Mouse (Mus musculus): ENCODE results near the gene Kcnj10. TPM values are rescaled to one million over a fixed set of nuclear protein-coding genes. Genes with fewer than 3 reads are reported as not detected.

Gene Kcnj10
- total and polyA plus RNA-seq, 2 experiments = 0.34 to 0.37 TPM

DNA sequence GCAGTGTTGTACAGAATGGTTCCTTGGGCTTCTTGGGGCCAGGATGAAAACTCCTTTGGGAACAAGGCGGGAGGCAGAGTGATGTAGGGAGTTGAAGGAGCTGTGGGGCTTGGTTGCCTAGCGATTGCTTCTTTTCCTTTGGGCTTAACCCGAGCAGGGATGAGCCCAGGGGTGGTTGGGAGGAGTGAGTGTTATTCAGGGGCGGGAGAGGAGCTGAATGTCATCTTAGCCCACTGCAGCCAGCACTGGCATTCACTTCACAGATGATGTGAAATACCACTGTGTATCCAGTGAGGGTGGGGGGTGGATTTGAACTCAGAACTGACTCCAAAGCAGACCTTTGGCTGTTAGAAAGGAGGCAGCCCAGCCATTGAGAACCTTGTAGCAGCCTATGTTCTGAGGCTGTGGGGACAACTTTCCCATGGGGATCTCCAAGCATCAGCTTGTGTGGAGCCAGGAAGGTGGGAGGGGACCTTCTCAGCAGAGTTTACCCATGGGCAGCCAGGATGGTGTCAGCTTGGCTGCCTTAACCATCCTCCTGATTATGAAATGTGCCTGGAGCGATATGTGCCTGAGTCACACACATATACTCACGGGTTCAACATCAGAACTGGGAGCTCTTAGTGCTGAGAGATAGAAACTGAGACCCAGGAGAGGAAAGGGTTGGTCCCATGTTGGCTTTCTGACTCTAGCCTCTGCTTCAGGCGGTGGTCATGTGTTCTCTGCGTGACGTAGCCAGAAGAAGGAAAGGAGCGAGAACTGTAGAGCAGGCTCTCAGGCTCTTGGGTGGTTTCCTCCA is 27.2 kb upstream of the Kcnj10 start:
- no peak overlapping the region for H3K27ac ChIP-seq (replicated peaks; ENCODE audit: insufficient read depth, low read depth, low read length)
- H3K36me3 ChIP-seq (ENCODE audit: control insufficient read depth, insufficient read depth, low read length) = no peaks in the 10 kb centered on the region
- no peaks in the 10 kb centered on the region for H3K27me3 ChIP-seq (ENCODE audit: control insufficient read depth, insufficient read depth, low read length)
- H3K4me3 ChIP-seq (ENCODE audit: insufficient read depth, low read depth, low read length) = no peak overlapping the region
- H3K9ac ChIP-seq (ENCODE audit: low read depth, low read length) = no peak overlapping the region
- 75% methylated on average over 10 of the region's 10 CpGs for WGBS
- H3K4me1 ChIP-seq (ENCODE audit: control insufficient read depth, insufficient read depth, low read length) = peaks cover 13% of the 10 kb centered on the region
- no peak for TF ChIP-seq POLR2A (IDR thresholded peaks at IDR 0.05; ENCODE audit: extremely low read depth, insufficient read depth, low read length)
- no peak for TF ChIP-seq CTCF (IDR thresholded peaks at IDR 0.05; ENCODE audit: low read depth, low read length)
- H3K79me2 ChIP-seq (ENCODE audit: control insufficient read depth, insufficient read depth, low read length) = peaks cover 7% of the 10 kb centered on the region; the same call in 1 of the 2 replicates
- DNase-seq (ENCODE audit: extremely low read depth, low read depth, low spot score) = no peak

- Histone ChIP-seq H3K9ac (ENCODE audit: low read depth, low read length) (no peak overlapping the region), H3K4me3 (ENCODE audit: insufficient read depth, low read depth, low read length) (no peak overlapping the region), H3K79me2 (ENCODE audit: control insufficient read depth, insufficient read depth, low read length) (peaks cover 7% of the 10 kb centered on the region; the same call in 1 of the 2 replicates), H3K27ac (replicated peaks; ENCODE audit: insufficient read depth, low read depth, low read length) (no peak overlapping the region), H3K27me3 (ENCODE audit: control insufficient read depth, insufficient read depth, low read length) (no peaks in the 10 kb centered on the region), H3K4me1 (ENCODE audit: control insufficient read depth, insufficient read depth, low read length) (peaks cover 12% of the 10 kb centered on the region), H3K36me3 (ENCODE audit: control insufficient read depth, insufficient read depth, low read length) (no peaks in the 10 kb centered on the region)
- 98% methylated on average over 3 of the region's 3 CpGs for WGBS
- TF ChIP-seq CTCF (IDR thresholded peaks at IDR 0.05; ENCODE audit: low read depth, low read length) (no peak), POLR2A (IDR thresholded peaks at IDR 0.05; ENCODE audit: extremely low read depth, insufficient read depth, low read length) (no peak)
- no peak for DNase-seq (ENCODE audit: extremely low read depth, low read depth, low spot score)
These were observed 26.1 kb upstream of the Kcnj10 start for GRCm38 (mm10) chr1:172314911-172315310.

DNA sequence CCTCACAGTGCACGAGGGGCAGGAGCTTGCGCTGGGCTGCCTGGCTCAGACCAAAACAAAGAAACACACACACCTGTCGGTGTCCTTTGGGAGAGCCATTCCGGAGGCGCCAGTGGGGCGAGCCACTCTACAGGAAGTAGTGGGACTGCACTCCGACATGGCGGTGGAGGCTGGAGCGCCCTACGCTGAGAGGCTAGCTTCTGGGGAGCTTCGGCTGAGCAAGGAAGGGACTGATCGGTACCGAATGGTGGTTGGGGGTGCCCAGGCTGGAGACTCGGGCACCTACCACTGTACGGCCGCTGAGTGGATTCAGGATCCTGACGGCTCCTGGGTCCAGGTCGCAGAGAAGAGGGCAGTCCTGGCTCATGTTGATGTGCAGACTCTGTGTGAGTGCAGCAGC is 23.6 kb upstream of the Kcnj10 start:
- Histone ChIP-seq H3K27me3 (ENCODE audit: control insufficient read depth, insufficient read depth, low read length) (no peaks in the 10 kb centered on the region), H3K9ac (ENCODE audit: low read depth, low read length) (no peak overlapping the region), H3K79me2 (ENCODE audit: control insufficient read depth, insufficient read depth, low read length) (peaks cover 7% of the 10 kb centered on the region; the same call in 1 of the 2 replicates), H3K27ac (replicated peaks; ENCODE audit: insufficient read depth, low read depth, low read length) (no peak overlapping the region), H3K4me3 (ENCODE audit: insufficient read depth, low read depth, low read length) (no peak overlapping the region), H3K36me3 (ENCODE audit: control insufficient read depth, insufficient read depth, low read length) (no peaks in the 10 kb centered on the region), H3K4me1 (ENCODE audit: control insufficient read depth, insufficient read depth, low read length) (peaks cover 3% of the 10 kb centered on the region)
- 93% methylated on average over 18 of the region's 18 CpGs for WGBS
- no peak for DNase-seq (ENCODE audit: extremely low read depth, low read depth, low spot score)
- TF ChIP-seq POLR2A (IDR thresholded peaks at IDR 0.05; ENCODE audit: extremely low read depth, insufficient read depth, low read length) (no peak), CTCF (IDR thresholded peaks at IDR 0.05; ENCODE audit: low read depth, low read length) (no peak)

GRCm38 (mm10) chr1:172317946-172318345 is 23.1 kb upstream of the Kcnj10 start:
- DNase-seq (ENCODE audit: extremely low read depth, low read depth, low spot score) = no peak
- Histone ChIP-seq H3K79me2 (ENCODE audit: control insufficient read depth, insufficient read depth, low read length) (peaks cover 3% of the 10 kb centered on the region; the same call in 1 of the 2 replicates), H3K4me1 (ENCODE audit: control insufficient read depth, insufficient read depth, low read length) (peaks cover 3% of the 10 kb centered on the region), H3K4me3 (ENCODE audit: insufficient read depth, low read depth, low read length) (no peak overlapping the region), H3K27me3 (ENCODE audit: control insufficient read depth, insufficient read depth, low read length) (no peaks in the 10 kb centered on the region), H3K36me3 (ENCODE audit: control insufficient read depth, insufficient read depth, low read length) (no peaks in the 10 kb centered on the region), H3K9ac (ENCODE audit: low read depth, low read length) (no peak overlapping the region), H3K27ac (replicated peaks; ENCODE audit: insufficient read depth, low read depth, low read length) (no peak overlapping the region)
- WGBS = 94% methylated on average over 15 of the region's 15 CpGs
- TF ChIP-seq CTCF (IDR thresholded peaks at IDR 0.05; ENCODE audit: low read depth, low read length) = no peak

DNA sequence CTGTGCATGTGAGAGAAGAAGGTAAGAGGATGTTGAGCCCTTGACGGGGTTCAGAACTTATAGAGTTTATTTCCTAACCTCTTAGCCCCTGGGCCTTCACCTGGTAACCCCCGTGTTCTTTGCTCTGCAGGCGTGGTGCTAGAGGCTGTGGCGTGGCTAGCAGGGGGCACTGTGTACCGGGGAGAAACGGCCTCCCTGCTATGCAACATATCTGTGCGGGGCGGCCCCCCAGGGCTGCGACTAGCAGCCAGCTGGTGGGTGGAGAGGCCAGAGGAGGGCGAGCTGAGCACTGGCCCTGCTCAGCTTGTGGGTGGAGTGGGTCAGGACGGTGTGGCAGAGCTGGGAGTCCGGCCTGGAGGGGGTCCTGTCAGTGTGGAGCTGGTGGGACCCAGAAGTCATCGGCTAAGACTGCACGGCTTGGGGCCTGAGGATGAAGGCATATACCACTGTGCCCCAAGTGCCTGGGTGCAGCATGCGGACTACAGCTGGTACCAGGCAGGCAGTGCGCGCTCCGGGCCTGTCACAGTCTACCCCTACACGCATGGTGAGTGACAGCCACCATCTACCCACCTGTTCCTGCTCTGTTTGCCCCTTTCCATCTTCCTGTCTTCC is 22.5 kb upstream of the Kcnj10 start:
- H3K4me1 ChIP-seq (ENCODE audit: control insufficient read depth, insufficient read depth, low read length) = no peaks in the 10 kb centered on the region
- no peak for TF ChIP-seq POLR2A (IDR thresholded peaks at IDR 0.05; ENCODE audit: extremely low read depth, insufficient read depth, low read length)
- TF ChIP-seq CTCF (IDR thresholded peaks at IDR 0.05; ENCODE audit: low read depth, low read length) = no peak
- H3K79me2 ChIP-seq (ENCODE audit: control insufficient read depth, insufficient read depth, low read length) = no peaks in the 10 kb centered on the region
- no peaks in the 10 kb centered on the region for H3K36me3 ChIP-seq (ENCODE audit: control insufficient read depth, insufficient read depth, low read length)
- H3K9ac ChIP-seq (ENCODE audit: low read depth, low read length) = no peak overlapping the region; the same call in 1 of the 2 replicates
- 96% methylated on average over 19 of the region's 19 CpGs for WGBS
- H3K4me3 ChIP-seq (ENCODE audit: insufficient read depth, low read depth, low read length) = no peak overlapping the region
- DNase-seq (ENCODE audit: extremely low read depth, low read depth, low spot score) = no peak
- no peak overlapping the region for H3K27ac ChIP-seq (replicated peaks; ENCODE audit: insufficient read depth, low read depth, low read length)
- H3K27me3 ChIP-seq (ENCODE audit: control insufficient read depth, insufficient read depth, low read length) = no peaks in the 10 kb centered on the region

DNA sequence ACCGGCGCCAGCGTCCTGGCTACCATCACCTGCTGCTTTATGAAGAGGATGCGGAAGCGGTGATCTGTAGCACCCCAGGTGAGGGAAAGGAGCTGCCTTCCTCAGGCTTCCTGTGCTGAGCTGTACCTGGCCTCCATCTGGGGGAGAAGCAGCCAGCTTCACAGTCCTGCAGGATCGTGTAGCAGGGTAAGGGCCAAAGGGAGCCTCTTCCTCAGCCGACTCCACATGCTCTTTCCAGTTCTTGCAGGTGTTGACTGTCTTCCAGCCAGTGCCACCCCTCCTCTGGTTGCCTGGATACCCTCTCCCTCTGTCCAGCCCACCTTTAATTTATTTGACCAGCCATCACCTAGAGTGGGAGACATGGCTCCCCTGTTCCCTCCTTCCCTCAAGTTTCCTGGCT is 21.7 kb upstream of the Kcnj10 start:
- Histone ChIP-seq H3K36me3 (ENCODE audit: control insufficient read depth, insufficient read depth, low read length) (no peaks in the 10 kb centered on the region), H3K4me1 (ENCODE audit: control insufficient read depth, insufficient read depth, low read length) (no peaks in the 10 kb centered on the region), H3K27ac (replicated peaks; ENCODE audit: insufficient read depth, low read depth, low read length) (no peak overlapping the region), H3K4me3 (ENCODE audit: insufficient read depth, low read depth, low read length) (no peak overlapping the region), H3K79me2 (ENCODE audit: control insufficient read depth, insufficient read depth, low read length) (no peaks in the 10 kb centered on the region), H3K9ac (ENCODE audit: low read depth, low read length) (no peak overlapping the region), H3K27me3 (ENCODE audit: control insufficient read depth, insufficient read depth, low read length) (no peaks in the 10 kb centered on the region)
- no peak for TF ChIP-seq CTCF (IDR thresholded peaks at IDR 0.05; ENCODE audit: low read depth, low read length)
- no peak for TF ChIP-seq POLR2A (IDR thresholded peaks at IDR 0.05; ENCODE audit: extremely low read depth, insufficient read depth, low read length)
- 91% methylated on average over 7 of the region's 7 CpGs for WGBS
- no peak for DNase-seq (ENCODE audit: extremely low read depth, low read depth, low spot score)
